Mouse (Mus musculus): ENCODE data around the gene Tnr.

GRCm38 (mm10) chr1:159566046-159566445 lies 42.5 kb downstream of the Tnr start:
- TF ChIP-seq CTCF (IDR thresholded peaks at IDR 0.05; ENCODE audit: insufficient read depth, low read depth, low read length) (no peak), POLR2A (IDR thresholded peaks at IDR 0.05; ENCODE audit: insufficient read depth, low read depth, low read length) (no peak)
